Mouse (Mus musculus): ENCODE measurements around the gene Nsmce1.
"Not testable (repeated sequence)": the region's sequence is repeated elsewhere in the genome, so short reads cannot be mapped to it uniquely, and the experiment has no call there.

Gene Nsmce1

DNA sequence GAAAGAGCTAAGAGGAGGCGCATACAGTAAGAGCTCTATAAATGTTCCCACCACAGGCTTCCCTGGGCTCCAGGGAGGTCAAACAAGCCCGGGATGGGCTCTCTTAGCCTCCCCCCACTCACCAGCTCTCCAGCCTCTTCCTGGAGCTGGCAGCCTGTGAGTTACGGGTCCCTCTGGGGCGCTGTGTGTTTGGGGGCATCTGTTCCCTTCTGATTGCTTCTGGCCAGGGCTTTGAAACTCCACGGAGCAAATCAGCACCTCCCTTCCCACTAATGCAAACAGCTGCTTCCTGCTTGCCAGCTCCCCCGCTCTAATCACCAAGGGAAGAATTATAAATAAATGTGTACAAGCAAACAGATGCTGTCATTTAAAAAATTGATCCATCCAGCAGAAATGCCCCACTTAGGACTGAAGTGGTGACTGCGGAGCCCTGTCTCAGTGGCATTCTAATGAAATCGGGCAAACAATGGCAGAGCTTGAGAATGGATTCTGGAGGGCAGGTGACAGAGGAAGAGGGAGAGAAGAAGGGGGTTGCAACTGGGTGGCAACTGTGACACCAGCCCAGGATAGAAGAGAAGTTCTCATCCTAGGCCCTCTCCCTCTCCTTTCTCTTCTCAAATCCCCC, 56.6 kb downstream of the Nsmce1 start:
- no peak for DNase-seq (ENCODE audit: low read depth)

DNA sequence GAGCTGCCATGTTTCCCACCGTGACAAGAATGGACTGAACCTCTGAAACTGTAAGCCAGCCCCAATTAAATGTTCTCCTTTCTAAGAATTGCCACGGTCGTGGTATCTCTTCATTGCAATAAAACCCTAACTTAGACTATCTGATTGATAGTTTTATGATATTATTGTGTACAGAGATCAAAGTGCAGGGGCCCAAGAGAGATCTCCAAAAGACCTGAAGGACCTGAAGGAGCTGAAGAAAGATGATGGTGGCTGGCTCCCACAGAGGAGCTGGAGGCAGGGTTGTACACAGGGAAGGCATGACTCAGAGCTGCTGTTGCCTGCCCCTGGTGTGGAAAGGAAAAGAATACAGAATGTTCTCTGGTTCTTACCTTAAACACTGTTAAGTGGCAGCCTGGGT, 57.5 kb downstream of the Nsmce1 start:
- DNase-seq (ENCODE audit: low read depth) = no peak

DNA sequence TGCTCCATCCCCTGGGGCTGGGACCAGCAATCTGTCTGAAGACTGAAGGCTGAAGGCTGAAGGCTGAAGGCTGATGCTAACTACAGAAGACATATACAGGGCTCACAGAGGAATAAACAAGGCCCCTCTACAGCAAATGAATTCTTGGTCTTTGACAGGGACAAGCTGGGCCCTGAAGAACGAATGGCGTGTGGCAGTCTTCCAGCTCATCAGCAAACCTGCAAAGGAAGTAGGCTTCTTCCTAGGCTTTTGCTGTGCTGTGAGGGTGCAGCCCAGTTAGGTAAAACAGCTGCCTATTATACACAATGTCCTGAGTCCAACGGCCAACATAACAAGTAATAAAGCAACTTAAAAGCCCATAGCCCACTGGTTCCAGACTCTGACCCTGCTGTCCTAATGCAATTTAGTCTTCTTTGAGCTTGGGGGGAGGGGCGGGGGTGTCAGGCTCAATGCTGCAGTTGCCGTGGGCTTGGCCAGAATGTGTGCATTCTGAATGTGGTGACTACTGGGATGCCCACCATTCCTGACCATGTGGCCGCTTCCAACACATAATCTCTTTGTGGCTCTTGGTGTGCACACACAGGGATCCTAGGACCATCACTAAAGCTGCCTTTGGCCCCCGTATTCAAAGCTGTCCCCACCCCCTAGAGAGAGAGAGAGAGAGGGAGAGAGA, 61.1 kb downstream of the Nsmce1 start:
- no peak for DNase-seq (ENCODE audit: low read depth)

DNA sequence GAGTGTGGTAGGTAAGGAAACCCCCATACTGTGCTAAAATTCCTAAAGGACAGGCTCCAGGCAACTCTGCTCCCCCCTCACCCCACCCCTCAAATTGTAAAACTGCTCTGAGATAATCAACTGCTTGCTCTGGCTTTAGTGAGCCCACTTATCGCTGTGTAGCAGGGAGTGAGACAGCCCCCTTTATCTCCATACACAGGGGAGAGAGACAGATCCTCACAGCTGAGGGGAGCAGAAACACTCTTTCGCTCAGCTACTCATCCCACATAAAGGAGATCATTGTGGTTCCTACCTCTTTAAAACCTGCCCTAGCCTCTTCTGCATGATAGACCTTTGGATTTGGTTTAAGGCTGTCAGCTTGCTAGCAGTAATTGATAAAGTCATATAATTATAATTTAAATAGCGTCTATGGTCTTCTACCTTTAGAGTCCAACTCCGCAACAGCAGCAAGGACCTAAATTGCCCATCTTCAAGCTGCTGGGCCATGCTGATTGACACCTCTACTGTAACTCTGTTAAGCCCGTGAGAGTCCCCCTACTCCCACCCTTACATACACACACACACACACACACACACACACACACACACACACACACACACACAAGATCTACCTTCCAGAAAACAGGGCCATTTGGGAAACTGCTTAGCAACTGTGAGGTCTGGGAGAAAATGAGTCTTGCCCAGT, 62.4 kb downstream of the Nsmce1 start:
- DNase-seq (ENCODE audit: low read depth) = not testable (repeated sequence)

DNA sequence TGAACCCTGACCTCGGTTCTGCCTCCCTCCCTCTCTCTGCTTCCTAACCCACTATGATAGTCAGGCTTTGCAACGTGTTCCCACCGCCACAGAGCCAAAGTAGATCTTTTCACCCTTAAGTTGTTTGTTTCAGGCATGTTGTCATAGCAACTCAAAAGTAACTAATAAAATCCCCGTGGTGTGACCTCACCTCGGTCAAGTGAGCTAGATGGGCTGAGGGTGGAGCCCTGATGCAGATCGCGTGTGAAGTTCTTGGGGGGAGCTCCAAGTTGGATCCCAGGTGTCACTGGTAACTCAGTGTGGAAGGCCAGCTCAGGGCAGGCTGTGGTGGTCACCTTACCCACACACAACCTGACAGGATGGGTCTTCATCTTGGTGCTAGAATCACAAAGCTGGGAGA, 63.0 kb downstream of the Nsmce1 start:
- no peak for DNase-seq (ENCODE audit: low read depth)

DNA sequence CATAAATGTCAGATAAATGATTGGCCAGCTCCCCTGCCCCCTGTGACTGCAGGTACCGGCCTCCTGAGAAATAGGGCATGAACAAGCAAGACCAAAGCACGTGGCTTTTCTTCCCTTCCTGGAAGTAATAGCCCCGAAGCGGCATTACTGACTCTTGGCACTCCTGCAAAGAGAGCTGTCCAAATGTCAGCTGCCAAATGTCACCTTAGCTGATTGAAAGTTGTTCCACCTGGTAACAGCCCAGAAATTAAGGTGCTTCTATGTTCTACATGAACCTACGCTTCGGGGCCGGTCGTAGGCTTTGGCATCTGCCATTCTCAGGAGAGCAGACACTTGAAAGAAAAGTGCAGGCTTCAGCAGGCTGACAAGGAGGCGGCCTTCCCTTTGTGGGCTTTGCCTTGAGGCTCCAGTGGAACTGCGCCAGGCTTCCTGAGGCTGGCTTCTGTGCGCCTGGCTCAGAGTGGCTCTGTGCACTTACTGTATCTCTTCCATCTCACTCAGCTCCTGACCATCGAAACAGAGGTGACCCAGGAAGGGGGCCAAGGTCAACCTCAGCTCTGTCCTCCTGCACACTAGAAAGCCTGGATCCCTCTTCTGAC, 63.8 kb downstream of the Nsmce1 start:
- DNase-seq (ENCODE audit: low read depth) = no peak

DNA sequence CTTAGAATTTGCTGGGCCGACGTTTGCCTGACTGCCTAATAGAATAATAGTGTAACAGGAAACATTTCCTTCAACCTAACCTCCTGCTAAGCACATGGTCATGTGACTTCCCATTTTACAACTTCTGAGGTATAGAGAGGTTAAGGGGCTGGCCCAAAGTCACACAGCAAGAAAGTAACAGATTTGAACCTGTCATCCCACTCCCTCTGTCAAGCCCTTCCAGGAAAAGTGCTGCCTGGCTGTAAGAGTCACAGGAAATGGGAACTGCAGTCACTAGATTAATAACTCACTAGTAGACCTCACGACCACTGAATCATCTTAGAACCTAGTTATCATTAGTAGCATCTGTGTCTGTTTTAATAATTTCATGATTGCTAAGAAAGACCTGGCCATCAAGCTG, 68.3 kb downstream of the Nsmce1 start:
- DNase-seq (ENCODE audit: low read depth) = no peak

DNA sequence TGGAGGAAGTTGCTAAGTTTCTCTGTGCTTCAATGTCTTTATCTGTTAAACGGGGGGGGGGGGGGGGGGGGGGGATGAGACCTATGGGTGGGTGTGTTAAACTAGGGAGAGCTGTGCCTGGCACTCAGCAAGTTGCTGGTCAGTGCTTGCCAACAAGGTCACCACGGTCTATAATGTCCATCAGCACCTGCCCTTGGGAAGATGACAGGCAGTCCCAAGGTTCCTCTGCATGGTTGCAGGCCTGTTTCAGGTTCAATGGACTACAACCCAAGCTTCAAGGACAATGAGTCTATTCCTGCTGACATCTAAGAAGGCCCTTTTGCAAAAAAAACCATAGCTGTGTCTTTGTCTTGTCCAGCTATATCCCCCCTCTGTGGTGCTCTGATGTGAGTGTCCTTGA, 69.5 kb downstream of the Nsmce1 start:
- no peak for DNase-seq (ENCODE audit: low read depth)

DNA sequence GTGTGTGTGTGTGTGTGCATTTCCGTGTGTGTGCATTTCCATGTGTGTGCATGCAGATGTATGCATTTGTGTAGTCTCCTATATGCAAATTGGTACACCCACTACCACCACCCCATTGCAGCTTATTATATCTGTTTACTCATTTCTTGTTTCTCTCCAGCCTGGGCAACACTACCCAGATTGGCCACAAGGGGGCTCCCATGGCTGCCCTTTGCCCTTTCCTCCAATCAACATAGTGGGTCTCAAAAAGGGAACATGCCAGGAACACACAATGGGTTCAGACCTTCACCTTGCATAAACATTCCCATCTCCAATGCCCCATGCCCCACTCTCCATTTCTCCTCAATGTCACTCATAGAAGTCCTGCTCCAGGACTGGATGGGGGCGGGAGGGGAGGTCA, 71.2 kb downstream of the Nsmce1 start:
- DNase-seq (ENCODE audit: low read depth) = no peak

DNA sequence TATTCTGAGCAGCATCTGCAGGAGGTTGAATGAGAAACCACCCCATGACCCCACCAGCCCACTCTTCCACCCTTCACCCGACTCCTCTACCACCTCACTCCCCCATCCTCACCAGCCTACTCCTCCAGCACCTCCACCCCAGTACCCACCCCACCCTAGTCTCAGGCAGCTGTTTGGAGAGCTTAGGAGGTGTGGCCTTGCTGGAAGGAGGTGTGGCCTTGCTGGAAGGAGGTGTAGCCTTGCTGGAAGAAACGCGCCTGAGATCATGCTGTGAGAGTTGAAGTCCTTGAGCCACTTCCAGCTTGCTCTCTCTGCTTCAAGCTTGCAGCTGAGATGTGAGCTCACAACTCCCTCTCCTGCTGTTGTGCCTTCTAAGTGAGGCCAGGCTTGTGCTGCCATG, 73.0 kb downstream of the Nsmce1 start:
- DNase-seq (ENCODE audit: low read depth) = no peak

Measured in fibroblast of lung, adult 2 months (primary cell).